Mouse (Mus musculus) testis, postnatal 14 days (tissue): ENCODE data around the gene Olfr523.

Experiments
- DNase-seq: peaks from one replicate; pipeline ENCODE4 v3.0.0; 2021; ENCODE audit warnings: low spot score

Gene Olfr523

GRCm38 (mm10) chr7:140180692-140181091 lies 7.7 kb downstream of the Olfr523 start:
- no peak for DNase-seq

GRCm38 (mm10) chr7:140184206-140184605 lies 11.2 kb downstream of the Olfr523 start:
- no peak for DNase-seq

GRCm38 (mm10) chr7:140186646-140187620 lies 13.9 kb downstream of the Olfr523 start:
- no peak for DNase-seq

GRCm38 (mm10) chr7:140187721-140188390 lies 14.8 kb downstream of the Olfr523 start:
- no peak for DNase-seq

- no peak for DNase-seq
Observed at GRCm38 (mm10) chr7:140188391-140189328, 15.6 kb downstream of the Olfr523 start.

- no peak for DNase-seq
Observed at GRCm38 (mm10) chr7:140190435-140190834, 17.4 kb downstream of the Olfr523 start.

- no peak for DNase-seq
Observed at GRCm38 (mm10) chr7:140192445-140192844, 19.4 kb downstream of the Olfr523 start.

GRCm38 (mm10) chr7:140192851-140193250 lies 19.8 kb downstream of the Olfr523 start:
- DNase-seq: peak; percentile 51

GRCm38 (mm10) chr7:140194031-140194430 lies 21.0 kb downstream of the Olfr523 start:
- DNase-seq: no peak

GRCm38 (mm10) chr7:140196002-140196401 lies 23.0 kb downstream of the Olfr523 start:
- no peak for DNase-seq

- DNase-seq: no peak
Observed at GRCm38 (mm10) chr7:140201090-140201489, 28.1 kb downstream of the Olfr523 start.

GRCm38 (mm10) chr7:140205864-140206263 lies 32.8 kb downstream of the Olfr523 start, which contains the start of gene Olfr524:
Olfr524 (minus strand) TSS chr7:140205964.
- no peak for DNase-seq

- no peak for DNase-seq
Observed at GRCm38 (mm10) chr7:140206904-140207303, 33.9 kb downstream of the Olfr523 start.

GRCm38 (mm10) chr7:140208153-140208552 lies 35.1 kb downstream of the Olfr523 start:
- DNase-seq: no peak

GRCm38 (mm10) chr7:140208677-140209076 lies 35.7 kb downstream of the Olfr523 start:
- no peak for DNase-seq

GRCm38 (mm10) chr7:140213841-140214240 lies 40.8 kb downstream of the Olfr523 start:
- DNase-seq: no peak

- no peak for DNase-seq
Observed at GRCm38 (mm10) chr7:140217967-140218366, 45.0 kb downstream of the Olfr523 start, which contains the start of gene Cd163l1. Cd163l1 (plus strand) TSS chr7:140218267.

- DNase-seq: no peak
Observed at GRCm38 (mm10) chr7:140219268-140219667, 46.3 kb downstream of the Olfr523 start.

- no peak for DNase-seq
Observed at GRCm38 (mm10) chr7:140220375-140220774, 47.4 kb downstream of the Olfr523 start.

GRCm38 (mm10) chr7:140224209-140224608 lies 51.2 kb downstream of the Olfr523 start:
- DNase-seq: no peak
